Mouse (Mus musculus) retina, embryonic 14.5 days (tissue): ENCODE data around the gene Acer2.

Experiments used
- DNase-seq: peaks from one replicate; pipeline ENCODE4 v3.0.0-alpha.2; 2015; ENCODE audit warnings: low spot score

The Acer2 gene

GRCm38 (mm10) chr4:86887879-86888278 lies 13.7 kb downstream of the Acer2 start:
- no peak for DNase-seq

- no peak for DNase-seq
Observed at GRCm38 (mm10) chr4:86897411-86897810, 23.2 kb downstream of the Acer2 start.

GRCm38 (mm10) chr4:86898791-86899474 lies 24.7 kb downstream of the Acer2 start:
- DNase-seq: no peak

- DNase-seq: no peak
Observed at GRCm38 (mm10) chr4:86902351-86902750, 28.2 kb downstream of the Acer2 start.

GRCm38 (mm10) chr4:86904969-86905368 lies 30.8 kb downstream of the Acer2 start:
- no peak for DNase-seq

GRCm38 (mm10) chr4:86905869-86906268 lies 31.7 kb downstream of the Acer2 start:
- no peak for DNase-seq

GRCm38 (mm10) chr4:86911576-86912341 lies 37.6 kb downstream of the Acer2 start:
- DNase-seq: no peak

- DNase-seq: no peak
Observed at GRCm38 (mm10) chr4:86912757-86913156, 38.6 kb downstream of the Acer2 start.

GRCm38 (mm10) chr4:86916062-86916461 lies 41.9 kb downstream of the Acer2 start:
- no peak for DNase-seq

- peak; percentile 42 for DNase-seq
Observed at GRCm38 (mm10) chr4:86923476-86924055, 49.4 kb downstream of the Acer2 start.

GRCm38 (mm10) chr4:86924804-86925458 lies 50.7 kb downstream of the Acer2 start:
- peak; percentile 91 for DNase-seq

- no peak for DNase-seq
Observed at GRCm38 (mm10) chr4:86926997-86927396, 52.8 kb downstream of the Acer2 start.

GRCm38 (mm10) chr4:86930101-86930635 lies 56.0 kb downstream of the Acer2 start:
- DNase-seq: no peak

- peak; percentile 59 for DNase-seq
Observed at GRCm38 (mm10) chr4:86930636-86931456, 56.6 kb downstream of the Acer2 start.

GRCm38 (mm10) chr4:86933026-86933425 lies 58.8 kb downstream of the Acer2 start:
- no peak for DNase-seq

GRCm38 (mm10) chr4:86936217-86936616 lies 62.0 kb downstream of the Acer2 start:
- no peak for DNase-seq

GRCm38 (mm10) chr4:86936706-86937105 lies 62.5 kb downstream of the Acer2 start:
- DNase-seq: no peak

- no peak for DNase-seq
Observed at GRCm38 (mm10) chr4:86942656-86943055, 68.5 kb downstream of the Acer2 start.

- DNase-seq: no peak
Observed at GRCm38 (mm10) chr4:86943296-86943695, 69.1 kb downstream of the Acer2 start.

- DNase-seq: no peak
Observed at GRCm38 (mm10) chr4:86948794-86949193, 74.6 kb downstream of the Acer2 start.

- DNase-seq: peak; percentile 43
Observed at GRCm38 (mm10) chr4:86953519-86953918, 79.3 kb downstream of the Acer2 start.
